Mouse (Mus musculus) lung, adult 2 months (tissue): ENCODE results near the gene Hs2st1.

Experiments used
- CTCF ChIP-seq: fragments of 200-500 bp; IDR thresholded peaks from 2 replicates; pipeline ENCODE4 v1.5.1; 2011; ENCODE audit warnings: mild to moderate bottlenecking, low read length, control low read depth; ENCODE audit not compliant: insufficient read depth
- POLR2A ChIP-seq: fragments of 200-500 bp; IDR thresholded peaks from 2 replicates; pipeline ENCODE4 v1.6.1; 2011; ENCODE audit warnings: low read depth, mild to moderate bottlenecking, control low read depth, low read length, borderline replicate concordance; ENCODE audit errors: extremely low read depth

DNA sequence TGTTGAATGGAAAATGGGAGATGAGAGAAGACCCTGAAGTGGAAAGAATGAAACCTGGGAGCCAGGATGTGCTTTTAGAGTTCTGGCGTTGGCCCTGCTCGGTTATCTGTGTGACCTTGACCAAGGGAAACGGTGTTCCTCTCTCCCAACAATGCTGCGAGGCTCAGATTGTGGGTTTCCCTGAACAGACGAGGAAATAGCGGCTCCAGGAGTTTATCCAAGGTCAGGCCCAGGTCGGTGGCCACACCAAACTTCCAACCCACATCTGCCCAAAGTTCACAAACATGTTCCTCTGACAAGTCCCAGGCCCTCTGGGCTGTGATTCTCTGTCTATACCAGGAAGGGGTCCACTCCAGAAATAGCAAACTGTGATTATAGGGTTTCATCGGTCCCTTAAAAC, 169.6 kb downstream of the Hs2st1 start:
- TF ChIP-seq CTCF (no peak), POLR2A (no peak)
